9 mouse cellular contexts compared by ENCODE assay signal in the genomic region with DNA sequence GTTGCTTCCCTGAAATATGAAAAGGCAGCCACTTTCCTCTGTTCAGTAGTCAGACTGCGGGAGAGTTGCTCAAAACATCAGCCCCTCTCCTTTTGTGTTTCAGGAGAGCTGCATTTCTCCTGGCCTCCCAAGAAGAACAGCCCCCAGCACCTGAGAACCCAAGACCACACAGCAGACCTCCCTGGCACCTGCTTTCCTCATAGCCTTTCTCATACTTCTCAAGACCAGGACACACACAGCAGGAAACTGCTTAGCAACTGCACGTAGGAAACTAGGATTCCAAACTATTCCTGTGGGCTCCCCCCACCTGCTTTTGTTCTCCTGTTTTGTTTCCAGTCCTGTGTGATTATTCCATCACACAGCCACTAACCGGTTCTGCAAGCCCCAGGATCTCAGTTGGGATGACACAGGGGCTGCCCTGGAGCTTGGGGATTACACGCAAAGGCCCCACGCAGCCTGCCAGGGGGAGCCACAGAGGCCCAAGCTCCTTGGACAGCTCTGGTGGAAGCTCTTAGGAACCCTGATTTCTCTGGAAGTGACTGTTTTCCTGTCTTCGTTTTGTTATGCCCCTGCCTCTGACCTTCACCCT.
DNase-seq lines count a peak whose midpoint lies in the region; ATAC-seq lines count a peak whose summit lies in the region.
"Had no signal": no experiment of that assay in that cellular context is flagged by ENCODE, and none has a peak within 500 bp of the region (broad histone marks: within the 10 kb centered on the region; RNA-seq: fewer than 3 reads in every experiment).

No protein-coding gene starts in this region.

- no peaks in the 10 kb centered on the region for H3K27me3 ChIP-seq in limb, embryonic 13.5 days

- no peak for ATAC-seq in limb, embryonic 13.5 days (ENCODE audit: low FRiP score, low read depth)
- ATAC-seq in megakaryocyte, adult 5-6 weeks (ENCODE audit: poor library complexity, severe bottlenecking), result no peak

- peak; percentile 39 for DNase-seq in adrenal gland, postnatal 14 days
- DNase-seq in adrenal gland, adult 2 months, result no peak
- DNase-seq in kidney, postnatal 14 days, result peak; percentile 9
- no peak for DNase-seq in kidney, adult 9 months
- DNase-seq in NIH3T3 (ENCODE audit: low read depth), result peak; percentile 44
- DNase-seq in layer of hippocampus, adult 9-10 months (ENCODE audit: low spot score), result no peak
- DNase-seq: layer of hippocampus, adult 9-11 months had no signal

- H3K27ac ChIP-seq in limb, embryonic 13.5 days, result peak overlapping the region; percentile 28; the same call in 1 of the 2 replicates

- H3K4me1 ChIP-seq in limb, embryonic 13.5 days, result peaks cover 11% of the 10 kb centered on the region

- no peak overlapping the region for H3K4me2 ChIP-seq in limb, embryonic 13.5 days (replicated peaks)

- no peak overlapping the region for H3K9ac ChIP-seq in limb, embryonic 13.5 days

- H3K36me3 ChIP-seq in limb, embryonic 13.5 days, result no peaks in the 10 kb centered on the region

- no peak overlapping the region for H3K4me3 ChIP-seq in limb, embryonic 13.5 days

- H3K9me3 ChIP-seq in limb, embryonic 13.5 days, result no peaks in the 10 kb centered on the region

- 34% methylated on average over 6 of the region's 6 CpGs for WGBS in limb, embryonic 13.5 days

Comparison
In these comparisons a context has a peak if more than half of its experiments do, and no peak if none do; other contexts are left out.
1. DNase-seq: peak in adrenal gland, postnatal 14 days (single experiment), kidney, postnatal 14 days (single experiment) and NIH3T3 (single experiment); none in adrenal gland, adult 2 months (single experiment), kidney, adult 9 months (single experiment) and layer of hippocampus, adult 9-10 months (single experiment).